Mouse (Mus musculus) heart, postnatal 14 days (tissue): ENCODE measurements around the gene Bcar1. TPM values are rescaled to one million over a fixed set of nuclear protein-coding genes. Genes with fewer than 3 reads are reported as not detected.

Experiments used
- DNase-seq, 2 experiments: peaks; one replicate each; pipeline ENCODE4 v3.0.0; 2021 to 2022
- intact Hi-C: fragments of 180-260 bp; cut with DNase I; formaldehyde crosslinking; loops from one replicate; pipeline ENCODE4 v1.15.1; 2025
- microRNA-seq, 2 experiments: library from miRNA; unstranded; fragments of <30 nt; microRNA quantifications; one replicate each; pipeline ENCODE4 v1.2.0; 2021 to 2022
- total RNA-seq, 2 experiments: library from RNA; stranded (reverse); gene quantifications; 2 replicates each; pipeline ENCODE4 v1.2.3; 2021

Gene Bcar1
- total RNA-seq, 2 experiments from 2014 or later = 27.1 to 35.7 TPM

DNA sequence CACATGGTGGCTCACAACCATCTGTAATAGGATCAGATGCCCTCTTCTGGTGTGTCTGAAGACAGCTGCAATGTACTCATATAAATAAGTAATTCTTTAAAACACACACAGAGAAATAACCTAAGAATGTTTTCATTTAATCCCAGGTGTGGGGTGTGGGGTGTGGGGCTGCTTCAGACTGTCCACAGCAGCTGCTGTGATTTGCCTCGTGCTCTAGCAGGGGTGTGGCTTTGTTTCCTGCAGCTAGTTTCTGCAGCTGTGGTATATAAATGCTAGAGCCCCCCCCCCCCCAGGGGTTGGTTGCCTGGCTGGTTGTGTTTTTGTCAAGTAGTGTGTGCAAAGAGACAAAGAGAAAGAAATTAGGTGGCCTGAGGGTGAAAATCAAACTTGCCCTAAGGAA, 44.6 kb downstream of the Bcar1 start:
- DNase-seq = no peak
- intact Hi-C loops = no loop called here

DNA sequence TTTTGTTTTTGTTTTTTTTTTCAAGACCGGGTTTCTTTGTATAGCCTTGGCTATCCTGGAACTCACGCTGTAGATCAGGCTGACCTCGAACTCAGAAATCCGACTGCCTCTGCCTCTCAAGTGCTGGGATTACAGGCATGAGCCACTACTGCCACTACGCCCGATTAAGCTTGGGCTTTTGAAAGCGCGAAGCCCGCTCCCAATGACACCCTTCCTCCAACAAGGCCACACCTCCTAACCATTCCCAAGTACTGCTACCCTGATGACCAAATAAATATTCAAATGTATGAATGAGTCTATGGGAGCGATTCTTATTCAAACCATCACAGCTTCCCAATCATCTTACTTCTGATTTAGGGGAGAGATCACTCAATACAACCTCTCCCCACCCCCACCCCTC, 46.0 kb downstream of the Bcar1 start:
- intact Hi-C loops = no loop called here
- no peak for DNase-seq

DNA sequence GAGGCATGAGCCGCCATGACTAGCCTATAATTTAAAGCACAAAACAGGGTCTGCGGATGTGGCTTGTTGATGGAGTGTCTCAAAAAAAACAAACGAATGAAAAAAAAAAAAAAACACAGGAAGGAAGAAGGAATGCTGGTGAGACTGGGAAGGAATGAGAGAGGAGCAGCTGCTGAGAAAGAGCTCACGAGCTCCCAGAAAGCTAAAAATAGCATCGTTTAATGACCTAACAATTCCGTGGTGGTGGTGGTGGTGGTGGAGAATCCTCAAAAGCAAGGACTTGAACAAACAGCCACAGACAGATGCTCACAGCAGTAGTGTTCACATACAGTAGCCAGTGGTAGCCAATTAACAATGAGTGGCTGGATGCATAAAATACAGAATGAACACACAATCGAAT, 48.2 kb downstream of the Bcar1 start:
- no peak for DNase-seq
- intact Hi-C loops = no loop called here

DNA sequence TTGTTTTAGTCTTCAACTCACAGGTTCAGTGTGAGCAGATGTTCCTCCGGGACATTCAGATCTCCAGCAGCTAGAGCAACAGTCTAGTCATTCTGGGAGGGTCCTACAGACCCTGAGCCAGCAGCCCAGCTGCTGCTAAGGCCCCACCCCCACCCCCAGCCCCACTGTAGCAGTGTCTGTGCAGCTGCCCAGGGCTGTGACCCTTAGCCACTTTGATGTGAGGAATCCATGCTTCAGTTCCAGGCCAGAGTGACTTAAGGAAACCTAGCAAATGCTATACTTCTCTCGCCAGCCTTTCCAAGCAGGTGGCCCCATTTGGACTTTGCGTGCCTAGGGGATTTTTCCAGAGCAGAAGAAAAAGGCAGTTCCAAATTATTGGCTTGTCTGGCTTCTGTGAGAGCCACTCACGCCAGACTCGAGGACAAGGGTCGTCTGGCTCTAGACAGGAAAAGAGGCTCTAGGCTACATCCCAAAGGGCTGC, 50.3 kb downstream of the Bcar1 start:
- intact Hi-C loops = no loop called here
- peak; percentile 43 to 59 for DNase-seq

DNA sequence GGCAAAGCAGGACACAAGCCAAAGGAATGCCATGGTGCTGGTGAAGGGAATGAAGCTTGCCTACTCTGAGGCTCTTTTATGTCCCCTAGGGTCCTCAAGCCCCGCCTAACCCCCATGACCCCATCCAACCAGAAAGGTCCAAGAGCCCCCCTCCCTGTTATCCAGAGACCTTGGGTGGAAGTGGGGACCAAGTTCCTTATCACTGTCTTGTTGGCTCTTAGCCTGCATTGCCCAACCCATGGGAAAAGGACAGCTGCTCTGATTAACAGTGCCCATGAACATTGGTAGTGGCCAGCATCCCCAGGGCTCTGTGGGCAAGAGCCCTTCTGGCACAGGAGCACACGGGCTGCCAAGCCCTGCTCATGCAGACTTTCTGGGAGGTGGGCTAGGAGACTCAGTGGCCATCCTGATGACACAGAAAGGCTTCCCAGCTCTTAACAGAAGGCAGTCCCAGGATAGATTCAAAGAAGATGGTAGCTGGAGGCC, 52.6 kb downstream of the Bcar1 start, which contains the start of gene Ctrb1:
Gene Ctrb1, minus strand, starts transcription at position 51 of the 486 bp plus-strand sequence.
- intact Hi-C loops = no loop called here
- no peak for DNase-seq

DNA sequence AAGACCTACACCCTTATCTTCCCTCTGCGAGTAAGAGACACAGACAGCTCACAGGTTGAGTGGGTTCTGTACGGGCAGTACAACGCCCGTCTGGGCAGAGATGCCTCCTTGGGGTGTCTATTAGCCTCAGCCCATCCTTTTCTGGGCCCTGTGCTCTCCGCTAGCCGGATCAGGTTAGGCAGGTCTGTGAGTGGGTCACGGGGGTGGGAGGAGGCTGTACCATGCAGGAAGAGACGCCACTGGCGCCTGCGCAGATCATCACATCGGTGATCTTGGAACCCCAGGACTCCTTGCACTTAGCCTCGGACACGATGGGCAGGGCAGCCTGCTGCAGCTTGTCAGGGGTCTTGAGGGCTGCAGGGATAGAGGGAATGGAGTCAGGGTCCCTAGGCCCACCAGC, 56.7 kb downstream of the Bcar1 start:
- DNase-seq = no peak
- intact Hi-C loops = no loop called here

DNA sequence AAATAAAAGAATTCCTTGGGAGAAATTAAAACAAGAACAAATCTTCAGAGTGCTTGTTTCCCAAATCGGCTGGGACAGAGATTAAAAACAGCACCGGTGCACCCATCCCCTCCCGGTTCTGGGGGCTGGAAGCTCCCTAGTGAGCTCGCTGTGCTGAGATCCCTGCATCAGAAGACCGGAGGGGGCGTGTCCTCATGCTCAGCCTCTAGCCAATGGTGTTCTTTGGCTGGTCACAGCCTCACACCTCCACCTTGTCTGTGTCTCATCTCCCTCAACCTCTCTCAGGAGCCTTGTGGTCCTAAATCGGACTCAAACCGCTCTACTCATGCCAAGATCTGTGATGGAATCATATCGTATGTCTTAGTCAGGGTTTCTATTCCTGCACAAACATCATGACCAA, 61.1 kb downstream of the Bcar1 start:
- DNase-seq = no peak
- intact Hi-C loops = no loop called here

DNA sequence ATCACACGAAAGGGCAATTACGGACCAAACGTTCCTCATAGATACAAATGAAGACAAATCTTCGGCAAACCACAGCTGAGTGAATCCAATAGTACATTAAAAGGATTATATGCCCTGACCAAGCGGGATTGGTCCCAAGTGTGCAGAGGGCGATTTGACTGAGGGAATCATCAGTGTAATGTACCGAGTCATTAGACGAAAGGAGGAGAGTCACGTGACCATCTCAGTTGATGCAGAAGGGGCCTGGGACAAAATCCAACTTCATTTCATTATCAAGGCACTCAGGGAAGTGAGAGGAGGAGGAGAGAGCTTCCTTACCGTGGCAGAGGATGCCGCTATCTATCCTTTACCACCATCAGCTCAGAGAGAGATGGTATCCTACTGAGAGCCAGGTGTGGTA, 62.5 kb downstream of the Bcar1 start:
- intact Hi-C loops = no loop called here
- no peak for DNase-seq

DNA sequence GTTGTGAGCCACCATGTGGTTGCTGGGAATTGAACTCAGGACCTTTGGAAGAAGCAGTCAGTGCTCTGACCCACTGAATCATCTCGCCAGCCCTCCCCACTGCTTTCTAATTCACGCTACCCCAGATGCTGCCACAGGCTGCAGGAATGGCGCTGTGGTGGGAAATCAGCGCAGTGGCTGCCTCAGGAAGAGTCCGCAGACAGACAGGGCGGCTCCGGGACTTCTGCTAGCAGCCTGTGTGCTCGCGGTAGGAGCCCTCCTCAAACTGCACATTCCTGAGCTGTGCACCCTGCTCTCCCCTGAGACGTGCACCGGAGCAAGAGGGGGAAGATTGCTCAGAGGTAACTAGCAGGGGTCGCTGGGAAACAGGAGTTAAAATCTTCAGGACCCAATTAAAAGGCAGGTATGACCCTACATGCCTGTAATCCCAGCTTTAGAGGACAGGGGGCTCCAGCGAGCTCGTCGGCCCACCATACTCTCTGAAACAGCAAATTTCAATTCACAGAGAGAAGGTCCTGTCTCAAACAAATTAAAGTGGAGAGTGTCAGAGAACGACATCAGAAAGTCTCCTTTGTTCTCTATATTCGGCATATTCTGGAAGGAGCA, 63.1 kb downstream of the Bcar1 start:
- intact Hi-C loops = no loop called here
- DNase-seq = no peak

DNA sequence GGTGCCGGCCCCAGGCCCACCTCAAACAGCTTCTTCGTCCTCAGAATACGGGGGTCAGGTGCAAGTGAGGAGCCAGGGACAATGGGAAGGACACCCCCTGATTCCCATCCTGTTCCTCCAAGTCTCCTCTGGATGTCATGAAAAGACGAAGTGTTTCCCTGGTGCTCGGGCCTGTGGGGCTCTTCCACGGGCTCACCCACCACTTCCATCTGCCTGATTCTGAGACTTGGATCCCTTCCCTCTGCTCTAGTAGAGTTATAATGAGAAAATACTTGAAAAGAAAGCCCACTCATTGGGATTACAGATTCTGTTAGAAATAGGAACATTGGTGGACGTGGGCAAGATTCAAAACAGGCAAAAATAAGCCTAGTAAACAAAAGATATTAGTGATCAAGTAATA, 64.8 kb downstream of the Bcar1 start:
- intact Hi-C loops = loop anchor here (2.0 to 5.0 kb wide), 4 partner anchors 34 to 156 kb away; no protein-coding TSS in a partner anchor
- no peak for DNase-seq

DNA sequence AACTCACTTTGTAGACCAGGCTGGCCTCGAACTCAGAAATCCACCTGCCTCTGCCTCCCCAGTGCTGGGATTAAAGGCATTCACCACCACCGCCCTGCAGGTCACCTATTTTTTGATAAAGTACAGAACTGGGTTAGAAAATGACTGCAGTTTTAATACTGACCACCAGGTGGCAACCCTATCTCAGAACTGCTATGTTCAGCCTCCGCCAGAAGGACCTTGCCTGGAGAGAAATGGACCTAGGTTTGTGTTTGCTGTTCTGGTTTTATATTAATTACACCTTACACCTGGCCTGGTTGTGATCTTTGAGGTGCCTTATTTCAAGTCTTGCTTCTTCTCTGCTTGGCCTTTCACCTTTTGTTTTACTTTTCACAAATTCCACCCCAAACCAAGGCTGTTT, 65.5 kb downstream of the Bcar1 start:
- intact Hi-C loops = loop anchor here (2.0 to 5.0 kb wide), 4 partner anchors 35 to 157 kb away; no protein-coding TSS in a partner anchor
- DNase-seq = peak; percentile 57 to 78

DNA sequence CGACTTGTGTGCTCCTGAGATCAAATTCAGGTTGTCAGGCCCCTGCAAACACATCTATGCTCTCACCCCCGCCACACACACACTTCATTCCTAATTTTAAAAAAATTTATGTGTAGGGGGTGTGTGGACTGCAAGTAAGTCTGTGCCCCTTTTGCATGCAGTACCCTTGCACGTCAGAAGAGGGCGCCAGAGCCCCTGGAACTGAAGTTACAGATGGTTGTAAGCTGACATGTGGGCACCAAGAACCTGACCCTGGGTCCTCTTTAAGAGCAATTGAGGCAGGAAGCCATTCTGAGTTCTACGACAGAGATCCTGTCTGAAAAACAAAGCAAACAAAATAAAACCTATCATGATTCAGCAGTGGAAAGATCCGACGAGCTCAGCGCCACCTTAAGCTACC, 67.4 kb downstream of the Bcar1 start:
- intact Hi-C loops = loop anchor here (5.0 kb wide), 1 partner anchor 86 kb away; no protein-coding TSS in a partner anchor

DNA sequence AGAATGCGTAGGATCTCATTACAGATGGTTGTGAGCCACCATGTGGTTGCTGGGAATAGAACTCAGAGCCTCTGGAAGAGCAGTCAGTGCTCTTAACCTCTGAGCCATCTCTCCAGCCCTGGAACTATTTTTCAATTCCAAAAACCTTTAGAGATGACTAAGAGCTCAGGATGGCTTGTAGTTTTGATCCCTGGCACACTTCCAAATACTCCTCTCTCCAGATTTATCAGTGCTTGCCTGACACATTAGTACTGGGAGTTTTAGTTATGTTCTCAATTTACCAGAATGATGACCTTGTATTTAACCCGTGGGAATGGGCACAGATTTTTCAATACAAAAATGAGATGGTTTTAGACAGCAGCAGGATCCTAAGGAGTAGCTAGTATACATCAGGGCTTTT, 76.9 kb downstream of the Bcar1 start:
- DNase-seq = no peak
- intact Hi-C loops = no loop called here

More for the DNA sequence above, 67.4 kb downstream of the Bcar1 start:
- DNase-seq = no peak

DNA sequence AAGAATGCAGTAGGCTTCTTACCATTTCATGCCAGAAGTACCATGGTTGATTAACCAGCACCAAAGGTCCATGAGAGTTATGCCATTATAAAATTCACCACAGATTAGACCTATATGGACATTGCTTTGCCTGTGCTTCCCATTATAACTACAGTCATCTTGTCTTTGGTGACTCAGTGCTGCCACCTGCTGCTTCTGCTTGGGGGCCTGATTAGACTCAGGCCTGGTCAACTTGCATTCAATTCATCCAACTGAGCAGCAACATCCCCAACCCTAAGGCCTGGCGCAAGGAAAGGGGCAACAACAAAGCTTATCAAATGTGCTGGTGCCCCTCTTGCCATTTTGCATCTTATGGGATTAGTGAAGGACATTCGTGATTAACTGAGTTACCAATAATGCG, 81.1 kb downstream of the Bcar1 start:
- intact Hi-C loops = loop anchor here (2.0 kb wide), 3 partner anchors 38 to 320 kb away; no protein-coding TSS in a partner anchor
- peak; percentile 82 to 88 for DNase-seq

Small RNA genes lying within 50 kb of the gene (microRNA-seq; reads per million reads assigned to microRNA genes)
- 0 reads per million in 2 experiments for gene Mir7076

Other genes starting within 250 kb of the Bcar1 start
- gene Wdr59, start 221.7 kb downstream of the Bcar1 start, total RNA-seq = 10 to 100 TPM in 1 of 2 experiments, 1 to 10 TPM in 1; 7.8 to 10.3 TPM
- gene Znrf1, start 207.7 kb downstream of the Bcar1 start, total RNA-seq = 10 to 100 TPM; 62.6 to 72.6 TPM
- gene Ldhd, start 113.4 kb downstream of the Bcar1 start, total RNA-seq = 10 to 100 TPM; 11.7 to 12.4 TPM
- 1 to 10 TPM; 6.9 to 8.2 TPM for gene Zfp1, start 100.4 kb downstream of the Bcar1 start, total RNA-seq
- not detected for gene Ctrb1, start 52.8 kb downstream of the Bcar1 start, total RNA-seq
- 10 to 100 TPM; 32.1 to 36.4 TPM for gene Cfdp1, start 110.5 kb upstream of the Bcar1 start, total RNA-seq
- gene Tmem170, start 132.9 kb upstream of the Bcar1 start, total RNA-seq = 1 to 10 TPM; 2.6 to 3.1 TPM
- gene Chst5, start 166.6 kb upstream of the Bcar1 start, total RNA-seq = not detected
- 1 to 10 TPM; 1.7 to 2.0 TPM for gene Tmem231, start 190.1 kb upstream of the Bcar1 start, total RNA-seq
- 100 to 1,000 TPM; 128 to 136 TPM for gene Gabarapl2, start 196.9 kb upstream of the Bcar1 start, total RNA-seq
- 1 to 10 TPM; 1.9 to 2.2 TPM for gene Adat1, start 248.5 kb upstream of the Bcar1 start, total RNA-seq